Mouse (Mus musculus): ENCODE results near the gene Olfr448. TPM values are rescaled to one million over a fixed set of nuclear protein-coding genes. Genes with fewer than 3 reads are reported as not detected.

Gene Olfr448
- polyA plus RNA-seq (2016; fragmentation: Nextera tagmentation; extraction: Ambion mirVana): not detected in 2 replicates

GRCm38 (mm10) chr6:42890141-42890540 lies at the start of gene Olfr448:
Olfr448 (plus strand) TSS chr6:42890441.
- H3K27me3 ChIP-seq: no peaks in the 10 kb centered on the region
- H3K4me3 ChIP-seq (replicated peaks): no peak within 1 kb of the TSS
- no peaks in the 10 kb centered on the region for H3K36me3 ChIP-seq (replicated peaks)
- no peaks in the 10 kb centered on the region for H3K9me3 ChIP-seq
- ATAC-seq (ENCODE audit: low FRiP score): no peak
- no peak within 1 kb of the TSS for H3K4me2 ChIP-seq
- no peaks in the 10 kb centered on the region for H3K4me1 ChIP-seq
- WGBS: 87% methylated on average over 1 of the region's 1 CpGs
- no peak within 1 kb of the TSS for H3K9ac ChIP-seq
- no peak within 1 kb of the TSS for H3K27ac ChIP-seq

GRCm38 (mm10) chr6:42860222-42860819 lies 29.9 kb upstream of the Olfr448 start:
- peak; percentile 70; the same call in 1 of the 2 replicates for ATAC-seq (ENCODE audit: low FRiP score)
- H3K27me3 ChIP-seq: no peaks in the 10 kb centered on the region
- H3K4me1 ChIP-seq: no peaks in the 10 kb centered on the region
- 20% methylated on average over 4 of the region's 4 CpGs for WGBS
- H3K9ac ChIP-seq: no peak overlapping the region
- no peak overlapping the region for H3K4me3 ChIP-seq (replicated peaks)
- no peaks in the 10 kb centered on the region for H3K36me3 ChIP-seq (replicated peaks)
- H3K4me2 ChIP-seq: no peak overlapping the region
- no peak overlapping the region for H3K27ac ChIP-seq
- H3K9me3 ChIP-seq: no peaks in the 10 kb centered on the region

DNA sequence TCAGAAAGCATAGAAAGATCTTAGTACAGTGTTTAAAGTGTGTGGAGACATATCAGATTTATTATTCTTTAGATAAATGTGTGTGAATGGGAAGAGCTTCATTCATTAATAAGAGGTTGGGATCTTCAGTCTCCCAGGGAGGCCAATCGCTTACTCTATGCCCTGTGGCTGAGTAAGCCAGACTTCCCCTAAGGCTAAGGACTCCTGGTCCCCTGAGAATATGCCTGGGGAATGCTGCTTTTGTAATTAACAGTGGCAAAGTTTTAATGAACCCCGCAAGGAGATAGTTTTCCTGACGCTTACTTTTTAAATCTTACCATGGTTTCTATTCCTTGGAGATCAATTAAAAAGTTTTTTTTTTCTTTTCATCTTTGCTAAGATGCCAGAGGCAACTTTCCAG lies 20.5 kb upstream of the Olfr448 start:
- no peaks in the 10 kb centered on the region for H3K27me3 ChIP-seq
- no peak overlapping the region for H3K27ac ChIP-seq
- no peaks in the 10 kb centered on the region for H3K9me3 ChIP-seq
- no peak overlapping the region for H3K4me3 ChIP-seq (replicated peaks)
- no peak overlapping the region for H3K4me2 ChIP-seq
- no peak for ATAC-seq (ENCODE audit: low FRiP score)
- H3K36me3 ChIP-seq (replicated peaks): no peaks in the 10 kb centered on the region
- H3K9ac ChIP-seq: no peak overlapping the region
- 71% methylated on average over 3 of the region's 3 CpGs for WGBS
- H3K4me1 ChIP-seq: no peaks in the 10 kb centered on the region

- no peak overlapping the region for H3K4me2 ChIP-seq
- no peak for ATAC-seq (ENCODE audit: low FRiP score)
- H3K27ac ChIP-seq: no peak overlapping the region
- no peak overlapping the region for H3K4me3 ChIP-seq (replicated peaks)
- H3K27me3 ChIP-seq: no peaks in the 10 kb centered on the region
- no peaks in the 10 kb centered on the region for H3K36me3 ChIP-seq (replicated peaks)
- no peaks in the 10 kb centered on the region for H3K4me1 ChIP-seq
- no peaks in the 10 kb centered on the region for H3K9me3 ChIP-seq
- H3K9ac ChIP-seq: no peak overlapping the region
Measured at GRCm38 (mm10) chr6:42876323-42876722, 13.9 kb upstream of the Olfr448 start.

DNA sequence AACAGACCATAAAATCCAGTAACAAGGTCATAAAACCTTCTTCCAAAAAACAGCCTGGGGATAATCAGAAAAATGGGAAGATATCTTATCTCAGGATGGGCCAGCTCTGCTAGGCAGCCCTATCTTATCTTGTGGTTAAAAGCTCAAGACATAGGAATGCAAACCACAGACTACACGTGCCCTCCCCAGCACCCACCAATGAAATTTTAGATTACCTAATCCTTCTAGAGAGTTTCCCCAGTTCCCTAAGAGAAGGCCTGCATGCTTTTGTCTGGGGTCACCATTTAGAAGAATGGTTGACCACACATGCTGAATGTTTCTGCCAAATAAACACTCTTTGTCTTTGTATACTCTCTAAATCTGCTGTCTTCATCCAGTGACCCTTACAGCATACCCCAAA lies 10.1 kb downstream of the Olfr448 start:
- Histone ChIP-seq H3K27me3 (no peaks in the 10 kb centered on the region; the same call in 1 of the 2 replicates), H3K9ac (no peak overlapping the region), H3K4me3 (replicated peaks) (no peak overlapping the region), H3K4me2 (no peak overlapping the region), H3K36me3 (replicated peaks) (no peaks in the 10 kb centered on the region), H3K9me3 (no peaks in the 10 kb centered on the region), H3K27ac (no peak overlapping the region), H3K4me1 (no peaks in the 10 kb centered on the region)
- WGBS: 10% methylated on average over 1 of the region's 1 CpGs
- peak; percentile 17; the same call in 1 of the 2 replicates for ATAC-seq (ENCODE audit: low FRiP score)

- no peak within 1 kb of the TSS for H3K9ac ChIP-seq
- no peaks in the 10 kb centered on the region for H3K4me1 ChIP-seq
- H3K36me3 ChIP-seq (replicated peaks): no peaks in the 10 kb centered on the region
- no peak for ATAC-seq (ENCODE audit: low FRiP score)
- no peaks in the 10 kb centered on the region for H3K9me3 ChIP-seq
- no peak within 1 kb of the TSS for H3K27ac ChIP-seq
- no peaks in the 10 kb centered on the region for H3K27me3 ChIP-seq
- no peak within 1 kb of the TSS for H3K4me3 ChIP-seq (replicated peaks)
- no peak within 1 kb of the TSS for H3K4me2 ChIP-seq
Measured at GRCm38 (mm10) chr6:42908578-42908977, 18.3 kb downstream of the Olfr448 start, which contains the start of gene Olfr447. Olfr447 (plus strand) TSS chr6:42908878.

DNA sequence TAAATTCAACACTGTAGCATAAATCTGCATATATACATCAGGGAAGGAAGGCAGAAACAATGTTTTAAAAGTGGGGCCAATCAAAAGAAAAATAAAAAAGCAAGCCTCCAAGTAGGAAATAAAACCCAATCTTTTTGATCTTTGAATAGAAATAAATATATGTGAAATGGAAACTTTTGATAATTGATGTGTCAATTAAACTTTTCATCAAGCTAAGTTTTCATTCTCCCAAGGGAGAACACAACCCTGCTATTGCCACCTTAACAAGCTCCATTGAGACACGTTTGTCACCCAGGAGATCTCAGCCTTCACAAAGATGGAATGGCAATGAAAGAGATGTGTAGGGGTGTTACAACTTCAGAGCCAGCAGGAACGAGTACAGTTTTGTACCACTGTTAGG lies 30.8 kb downstream of the Olfr448 start, which contains the start of gene Olfr446:
Gene Olfr446, plus strand, starts transcription at position 301 of the 400 bp plus-strand sequence.
- ATAC-seq (ENCODE audit: low FRiP score): no peak
- Histone ChIP-seq H3K4me2 (no peak within 1 kb of the TSS), H3K9ac (no peak within 1 kb of the TSS), H3K27me3 (no peaks in the 10 kb centered on the region), H3K36me3 (replicated peaks) (no peaks in the 10 kb centered on the region), H3K9me3 (no peaks in the 10 kb centered on the region), H3K4me3 (replicated peaks) (no peak within 1 kb of the TSS), H3K27ac (no peak within 1 kb of the TSS), H3K4me1 (no peaks in the 10 kb centered on the region)
- WGBS: 64% methylated on average over 2 of the region's 2 CpGs

Other genes starting within 250 kb of the Olfr448 start
- gene Tcaf2, start 245.2 kb upstream of the Olfr448 start, polyA plus RNA-seq (2016; fragmentation: Nextera tagmentation; extraction: Ambion mirVana): 2.7 and 2.8 TPM in 2 replicates
- 164 and 179 TPM in 2 replicates for gene Tcaf1, start 180.4 kb upstream of the Olfr448 start, polyA plus RNA-seq (2016; fragmentation: Nextera tagmentation; extraction: Ambion mirVana)
- not detected in 2 replicates for gene Olfr453, start 151.1 kb upstream of the Olfr448 start, polyA plus RNA-seq (2016; fragmentation: Nextera tagmentation; extraction: Ambion mirVana)
- gene Olfr38, start 134.0 kb upstream of the Olfr448 start, polyA plus RNA-seq (2016; fragmentation: Nextera tagmentation; extraction: Ambion mirVana): not detected in 2 replicates
- gene Olfr452, start 105.3 kb upstream of the Olfr448 start, polyA plus RNA-seq (2016; fragmentation: Nextera tagmentation; extraction: Ambion mirVana): not detected in 2 replicates
- not detected in 2 replicates for gene Olfr450, start 78.5 kb upstream of the Olfr448 start, polyA plus RNA-seq (2016; fragmentation: Nextera tagmentation; extraction: Ambion mirVana)
- gene Olfr449, start 56.1 kb upstream of the Olfr448 start, polyA plus RNA-seq (2016; fragmentation: Nextera tagmentation; extraction: Ambion mirVana): not detected in 2 replicates
- gene Olfr447, start 18.4 kb downstream of the Olfr448 start, polyA plus RNA-seq (2016; fragmentation: Nextera tagmentation; extraction: Ambion mirVana): not detected in 2 replicates
- gene Olfr446, start 30.9 kb downstream of the Olfr448 start, polyA plus RNA-seq (2016; fragmentation: Nextera tagmentation; extraction: Ambion mirVana): not detected in 2 replicates
- not detected in 2 replicates for gene Olfr444, start 58.6 kb downstream of the Olfr448 start, polyA plus RNA-seq (2016; fragmentation: Nextera tagmentation; extraction: Ambion mirVana)
- gene Olfr441, start 215.9 kb downstream of the Olfr448 start, polyA plus RNA-seq (2016; fragmentation: Nextera tagmentation; extraction: Ambion mirVana): not detected in 2 replicates